Mouse (Mus musculus): ENCODE measurements around the gene E2f1.

E2f1 gene

GRCm38 (mm10) chr2:154569836-154570286 lies at the start of gene E2f1:
E2f1 (minus strand) TSS chr2:154569892.
- peak; percentile 99 for DNase-seq (ENCODE audit: low read depth, low spot score)

- DNase-seq (ENCODE audit: low read depth, low spot score), result no peak
Observed at GRCm38 (mm10) chr2:154617061-154617460, 47.4 kb upstream of the E2f1 start.

DNA sequence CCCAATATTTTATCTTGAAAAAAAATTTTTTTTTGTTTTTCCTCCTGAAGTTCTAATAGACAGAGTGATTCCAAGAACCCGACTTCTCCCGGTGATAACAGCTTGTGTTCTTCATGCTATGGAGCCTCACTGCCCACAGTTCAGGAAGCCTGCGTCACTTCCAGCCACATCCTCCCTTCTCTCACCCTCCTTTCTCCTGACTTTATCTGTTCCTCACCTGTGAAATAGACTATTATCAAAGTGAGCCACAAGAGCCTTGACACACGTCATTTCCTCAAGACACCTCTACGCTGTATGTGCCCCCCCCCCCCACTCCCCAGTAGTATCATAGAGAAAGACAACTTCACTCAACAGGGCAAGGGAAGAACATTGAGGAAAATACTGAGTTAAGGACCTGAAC lies 46.0 kb upstream of the E2f1 start:
- DNase-seq (ENCODE audit: low read depth, low spot score), result no peak

GRCm38 (mm10) chr2:154614841-154615576 lies 45.3 kb upstream of the E2f1 start:
- DNase-seq (ENCODE audit: low read depth, low spot score), result no peak

DNA sequence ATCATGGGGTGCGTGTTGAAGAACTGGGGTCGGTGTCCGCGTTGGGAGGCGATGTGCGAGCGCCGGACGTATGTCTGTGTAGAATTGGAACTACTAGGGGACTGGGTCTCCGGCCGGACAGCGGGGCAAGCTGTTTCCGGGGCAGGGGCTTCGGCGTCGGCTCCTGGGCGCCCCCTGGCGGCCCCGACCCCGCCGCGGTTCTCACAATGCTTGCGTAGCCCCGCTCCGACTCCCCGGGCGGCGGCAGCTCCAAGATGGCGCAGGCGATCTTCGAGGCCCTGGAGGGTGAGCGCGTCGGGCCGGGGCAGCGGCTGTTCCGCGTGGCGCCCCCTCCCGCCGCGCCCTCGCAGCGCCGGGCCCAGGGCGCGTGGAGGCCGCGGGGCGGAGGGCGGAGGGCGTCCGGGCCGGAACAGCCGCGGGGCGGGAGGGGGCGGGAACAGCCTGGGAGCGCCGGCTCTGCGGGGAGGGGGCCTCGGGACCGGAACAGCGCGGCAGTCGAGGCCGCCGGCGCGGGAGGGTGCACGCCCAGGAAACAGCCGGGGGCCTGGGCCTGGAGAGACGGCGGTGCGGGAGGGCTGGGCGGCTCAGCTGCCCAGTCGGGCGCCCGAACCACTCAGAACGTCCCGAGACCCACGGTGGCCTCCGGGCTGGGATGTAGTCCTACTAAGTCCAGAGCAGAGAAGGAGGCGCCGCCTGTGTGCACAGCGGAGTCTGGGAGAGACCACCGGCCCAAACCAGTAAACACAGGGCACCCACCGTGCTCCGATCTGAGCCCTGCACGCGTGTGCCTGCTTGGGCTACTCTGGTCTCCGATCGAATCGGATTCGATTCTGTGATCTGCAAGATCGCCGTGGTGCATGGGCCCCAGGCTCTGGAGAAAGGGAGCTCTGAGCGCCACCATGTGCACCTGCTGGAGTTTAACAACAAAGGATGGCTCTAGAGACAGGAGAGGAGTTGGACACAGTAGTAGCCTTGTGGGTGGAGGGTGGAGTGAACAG lies 43.7 kb upstream of the E2f1 start, which contains the start of the genes Zfp341 and 4930519P11Rik:
Zfp341 (plus strand) TSS at position 180 of the 998 bp plus-strand sequence.
4930519P11Rik (minus strand) TSS at position 320 of the 998 bp plus-strand sequence.
- peak; percentile 94 for DNase-seq (ENCODE audit: low read depth, low spot score)

GRCm38 (mm10) chr2:154609050-154609767 lies 39.5 kb upstream of the E2f1 start:
- no peak for DNase-seq (ENCODE audit: low read depth, low spot score)

DNA sequence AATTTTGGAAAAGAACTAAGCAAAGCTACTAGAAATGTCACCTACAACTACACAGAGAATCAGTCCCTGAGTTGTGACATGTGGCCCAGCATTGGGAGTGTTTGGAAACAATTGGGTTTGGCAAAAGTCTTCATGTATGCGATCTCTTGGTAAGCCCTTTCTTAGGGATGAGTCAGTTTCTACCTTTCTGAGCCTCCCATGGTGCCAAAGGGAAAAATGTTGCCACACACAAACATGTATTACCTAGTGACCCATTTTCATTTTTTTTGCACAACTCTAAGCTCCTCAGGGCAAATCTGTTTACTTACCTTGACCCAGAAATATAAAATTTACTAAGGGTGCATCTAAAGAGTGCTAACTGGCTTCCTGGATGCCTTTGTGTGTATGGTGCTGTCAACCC lies 37.3 kb upstream of the E2f1 start:
- DNase-seq (ENCODE audit: low read depth, low spot score), result no peak

GRCm38 (mm10) chr2:154604156-154604555 lies 34.5 kb upstream of the E2f1 start:
- no peak for DNase-seq (ENCODE audit: low read depth, low spot score)

- DNase-seq (ENCODE audit: low read depth, low spot score), result peak; percentile 100
Observed at GRCm38 (mm10) chr2:154603638-154604153, 34.0 kb upstream of the E2f1 start, which contains the start of gene Pxmp4. Pxmp4 (minus strand) TSS chr2:154603708.

- DNase-seq (ENCODE audit: low read depth, low spot score), result no peak
Observed at GRCm38 (mm10) chr2:154603007-154603637, 33.4 kb upstream of the E2f1 start.

DNA sequence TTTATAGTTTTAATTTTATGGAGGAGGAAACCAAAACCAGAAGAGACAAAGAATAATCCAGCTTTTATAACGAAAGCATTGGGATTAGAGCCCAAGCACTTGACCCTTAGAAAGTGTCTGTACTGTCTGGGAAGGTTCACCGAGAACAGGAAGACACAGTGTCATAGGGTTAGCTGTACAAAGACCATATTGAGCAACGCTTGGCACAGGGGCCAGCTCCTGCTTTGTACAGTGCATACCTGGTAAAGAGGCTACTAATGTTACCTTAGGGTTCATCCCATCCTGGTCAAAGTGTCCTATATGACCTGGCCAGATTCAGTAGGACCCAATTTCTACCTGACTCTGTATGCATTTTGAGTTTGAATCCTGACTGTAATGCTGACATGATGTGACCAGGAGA lies 31.6 kb upstream of the E2f1 start:
- DNase-seq (ENCODE audit: low read depth, low spot score), result no peak

DNA sequence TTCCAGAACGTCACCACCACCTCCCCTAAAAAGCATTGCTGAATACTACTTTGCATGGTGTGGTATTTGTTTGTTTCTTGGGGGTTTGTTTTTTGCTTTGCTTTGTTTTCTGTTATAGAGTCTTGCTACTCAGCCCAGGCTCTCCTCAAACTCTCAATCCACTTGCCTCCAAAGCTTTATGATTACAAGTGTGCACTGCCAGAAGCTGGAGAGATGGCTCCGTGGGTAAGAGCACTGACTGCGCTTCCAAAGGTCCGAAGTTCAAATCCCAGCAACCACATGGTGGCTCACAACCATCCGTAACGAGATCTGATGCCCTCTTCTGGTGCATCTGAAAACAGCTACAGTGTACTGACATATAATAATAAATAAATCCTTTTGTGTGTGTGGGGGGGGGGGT lies 30.9 kb upstream of the E2f1 start:
- no peak for DNase-seq (ENCODE audit: low read depth, low spot score)

DNA sequence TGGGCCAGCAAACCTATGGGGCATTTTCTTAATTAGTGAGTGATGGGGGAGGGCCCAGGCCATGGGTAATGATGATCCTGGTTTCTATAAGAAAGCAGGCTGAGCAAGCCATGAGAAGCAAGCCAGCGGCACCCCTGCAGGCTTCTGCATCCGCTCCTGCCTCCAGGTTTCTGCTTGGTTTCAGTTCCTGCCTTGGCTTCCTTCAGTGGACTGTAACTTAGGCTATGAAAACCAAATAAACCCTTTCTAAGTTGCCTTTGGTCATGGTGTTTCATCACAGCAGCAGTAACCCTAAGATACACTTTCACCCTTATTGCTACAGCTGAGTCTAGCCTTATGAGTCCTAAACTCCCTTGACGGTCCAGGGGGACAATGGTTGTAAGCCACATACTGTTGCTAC lies 27.7 kb upstream of the E2f1 start:
- DNase-seq (ENCODE audit: low read depth, low spot score), result peak; percentile 70

GRCm38 (mm10) chr2:154595775-154596174 lies 26.1 kb upstream of the E2f1 start:
- DNase-seq (ENCODE audit: low read depth, low spot score), result no peak

DNA sequence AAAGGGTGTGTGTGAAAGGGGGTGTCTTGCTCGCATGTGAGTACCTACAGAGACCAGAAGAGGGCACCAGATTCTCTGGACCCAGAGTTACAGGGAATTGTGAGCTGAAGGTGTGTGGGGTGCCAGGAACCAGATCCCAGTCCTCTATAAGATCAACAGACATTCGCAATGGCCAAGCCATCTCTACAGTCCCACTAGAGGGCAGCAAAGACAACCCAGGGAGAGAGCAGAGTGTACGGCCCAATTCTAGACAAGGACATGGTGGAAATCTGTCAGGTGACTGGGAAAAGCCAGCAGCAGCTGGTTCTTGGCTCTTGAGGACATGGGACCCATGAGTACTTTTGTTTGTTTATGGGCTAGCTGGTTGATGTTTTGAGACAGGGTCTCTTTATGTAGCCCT lies 23.3 kb upstream of the E2f1 start:
- DNase-seq (ENCODE audit: low read depth, low spot score), result peak; percentile 57

DNA sequence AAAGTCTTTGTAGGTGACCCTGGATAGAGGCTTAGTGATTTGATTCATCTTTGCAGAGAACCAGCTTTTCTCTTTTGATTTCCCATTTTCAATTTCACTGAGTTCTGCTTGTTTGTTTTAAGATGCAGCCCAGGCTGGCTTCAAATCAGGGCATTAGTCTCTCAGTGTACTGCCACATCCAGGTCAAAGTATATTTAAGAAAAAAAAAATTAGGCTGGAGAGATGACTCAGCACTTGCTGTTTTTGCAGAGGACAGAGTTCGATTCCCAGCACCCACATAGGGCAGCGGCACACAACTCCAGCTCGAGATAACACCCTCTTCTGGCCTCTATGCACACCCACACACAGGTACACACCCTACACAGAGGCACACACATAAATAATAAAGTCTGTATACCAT lies 21.5 kb upstream of the E2f1 start:
- DNase-seq (ENCODE audit: low read depth, low spot score), result no peak

- no peak for DNase-seq (ENCODE audit: low read depth, low spot score)
Observed at GRCm38 (mm10) chr2:154589051-154589450, 19.4 kb upstream of the E2f1 start.

GRCm38 (mm10) chr2:154586405-154586804 lies 16.7 kb upstream of the E2f1 start:
- peak; percentile 77 for DNase-seq (ENCODE audit: low read depth, low spot score)

GRCm38 (mm10) chr2:154584931-154585601 lies 15.4 kb upstream of the E2f1 start:
- no peak for DNase-seq (ENCODE audit: low read depth, low spot score)

Data from A20 (cell line).